Mouse (Mus musculus): ENCODE data around the gene Cfap43.

GRCm38 (mm10) chr19:47925819-47926218 is 6.7 kb upstream of the Cfap43 start:
- TF ChIP-seq POLR2A (IDR thresholded peaks at IDR 0.05; ENCODE audit: insufficient read length, low read depth): no peak
- TF ChIP-seq POLR2AphosphoS2 (IDR thresholded peaks at IDR 0.05; ENCODE audit: insufficient read length, low read depth): no peak
- TF ChIP-seq E2F4 (IDR thresholded peaks at IDR 0.05; ENCODE audit: insufficient read depth): no peak
